Mouse (Mus musculus) thymus, postnatal 10 days (tissue): Measurements from ENCODE around the gene Gm28919.
"Not testable (repeated sequence)": the region's sequence is repeated elsewhere in the genome, so short reads cannot be mapped to it uniquely, and the experiment has no call there.

ENCODE experiments used
- DNase-seq, 2 experiments: peaks; one replicate each; pipeline ENCODE4 v3.0.0; 2021; ENCODE audit warnings: low spot score in 2 of 2

Gm28919 gene

GRCm38 (mm10) chrY:6583246-6583645 is at the start of gene Gm28919:
Gene Gm28919 (plus strand): TSS chrY:6583546.
- not testable (repeated sequence) for DNase-seq
